Mouse (Mus musculus): ENCODE results near the gene Fcgr4. TPM values are rescaled to one million over a fixed set of nuclear protein-coding genes. Genes with fewer than 3 reads are reported as not detected.
A peak's percentile ranks its signal among the peaks of the same experiment; 100 is the strongest.
"Not testable (repeated sequence)": the region's sequence is repeated elsewhere in the genome, so short reads cannot be mapped to it uniquely, and the experiment has no call there.

The Fcgr4 gene
- polyA plus RNA-seq, 1 experiment from 2014 or later, result 0.56 TPM

DNA sequence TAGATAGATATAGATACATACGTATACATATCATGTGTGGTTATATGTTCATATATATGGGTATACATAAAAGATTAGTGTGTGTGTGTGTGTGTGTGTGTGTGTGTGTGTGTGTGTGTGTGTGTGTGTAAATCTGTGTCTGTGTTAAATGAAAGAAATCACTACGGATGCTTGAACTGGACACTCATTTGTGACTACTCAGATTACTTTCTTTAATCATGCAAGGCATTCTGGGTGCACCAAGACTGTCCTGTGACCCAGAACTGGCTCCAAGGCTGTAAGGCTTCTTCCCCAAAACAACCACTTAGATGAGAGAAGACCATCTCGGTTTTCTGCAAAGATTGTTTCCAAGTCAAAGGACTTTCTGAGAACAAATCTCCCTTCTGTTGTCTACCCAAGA, 50.8 kb downstream of the Fcgr4 start:
- not testable (repeated sequence) for H3K4me2 ChIP-seq (replicated peaks); H3K27ac ChIP-seq; H3K9me3 ChIP-seq (ENCODE audit: control insufficient read depth, low read length); H3K4me1 ChIP-seq (replicated peaks; ENCODE audit: control insufficient read depth, insufficient read depth, low read length); H3K4me3 ChIP-seq (replicated peaks; ENCODE audit: low read length); H3K9ac ChIP-seq; ATAC-seq (ENCODE audit: low FRiP score); DNase-seq (ENCODE audit: low spot score); H3K36me3 ChIP-seq (replicated peaks; ENCODE audit: control insufficient read depth, insufficient read depth)
- peaks cover 38% of the 10 kb centered on the region for H3K27me3 ChIP-seq (ENCODE audit: control insufficient read depth, insufficient read depth, low read length)
- 66% methylated on average over 3 of the region's 3 CpGs for WGBS

DNA sequence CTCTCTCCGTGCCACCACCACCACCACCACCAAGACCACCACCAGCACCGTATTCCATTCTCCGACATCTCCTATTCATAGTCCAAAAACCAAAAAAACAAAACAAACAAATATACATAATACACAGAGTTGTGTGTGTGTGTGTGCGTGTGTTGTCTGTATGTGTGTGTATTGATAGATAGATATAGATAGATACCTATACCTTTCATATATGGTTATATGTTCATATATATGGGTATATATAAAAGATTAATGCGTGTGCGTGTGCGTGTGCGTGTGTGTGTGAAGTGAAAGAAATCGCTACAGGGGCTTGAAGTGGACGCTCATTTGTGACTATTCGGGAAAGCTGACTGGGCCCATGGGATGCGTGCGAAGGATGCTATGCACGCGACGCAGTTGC, 52.2 kb downstream of the Fcgr4 start:
- H3K36me3 ChIP-seq (replicated peaks; ENCODE audit: control insufficient read depth, insufficient read depth); H3K4me1 ChIP-seq (replicated peaks; ENCODE audit: control insufficient read depth, insufficient read depth, low read length); ATAC-seq (ENCODE audit: low FRiP score); H3K27ac ChIP-seq; H3K9me3 ChIP-seq (ENCODE audit: control insufficient read depth, low read length); H3K9ac ChIP-seq; H3K4me3 ChIP-seq (replicated peaks; ENCODE audit: low read length); H3K4me2 ChIP-seq (replicated peaks): not testable (repeated sequence)
- H3K27me3 ChIP-seq (ENCODE audit: control insufficient read depth, insufficient read depth, low read length), result peaks cover 30% of the 10 kb centered on the region
- WGBS, result 21% methylated on average over 11 of the region's 16 CpGs
- peak; percentile 36 for DNase-seq (ENCODE audit: low spot score)

GRCm38 (mm10) chr1:171071726-171072125, 53.0 kb downstream of the Fcgr4 start:
- no CpG with 5 or more reads among the region's 35 CpGs for WGBS
- not testable (repeated sequence) for H3K36me3 ChIP-seq (replicated peaks; ENCODE audit: control insufficient read depth, insufficient read depth); H3K9me3 ChIP-seq (ENCODE audit: control insufficient read depth, low read length); H3K4me3 ChIP-seq (replicated peaks; ENCODE audit: low read length); H3K27ac ChIP-seq; DNase-seq (ENCODE audit: low spot score); H3K4me2 ChIP-seq (replicated peaks); H3K9ac ChIP-seq; H3K4me1 ChIP-seq (replicated peaks; ENCODE audit: control insufficient read depth, insufficient read depth, low read length)
- H3K27me3 ChIP-seq (ENCODE audit: control insufficient read depth, insufficient read depth, low read length), result peaks cover 26% of the 10 kb centered on the region
- ATAC-seq (ENCODE audit: low FRiP score), result peak; percentile 16

DNA sequence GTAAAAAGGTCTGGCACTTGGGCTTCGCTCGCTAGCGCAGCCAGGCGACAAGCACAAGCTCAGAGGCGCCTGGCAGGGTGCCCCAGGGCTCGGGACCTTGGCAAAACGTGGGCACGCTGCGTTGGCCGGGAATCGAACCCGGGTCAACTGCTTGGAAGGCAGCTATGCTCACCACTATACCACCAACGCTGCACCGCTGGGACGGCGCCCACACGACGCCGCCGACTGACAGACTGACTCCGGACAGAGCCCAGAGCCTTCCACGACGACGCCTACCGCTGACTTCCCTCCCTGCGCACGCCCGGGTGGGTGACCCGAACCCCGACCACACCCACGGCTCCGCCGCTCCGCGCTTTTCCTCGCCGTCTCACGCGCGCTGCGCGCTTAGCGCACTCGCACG, 53.5 kb downstream of the Fcgr4 start:
- no CpG with 5 or more reads among the region's 45 CpGs for WGBS
- H3K36me3 ChIP-seq (replicated peaks; ENCODE audit: control insufficient read depth, insufficient read depth); DNase-seq (ENCODE audit: low spot score); H3K9me3 ChIP-seq (ENCODE audit: control insufficient read depth, low read length); H3K9ac ChIP-seq; H3K4me1 ChIP-seq (replicated peaks; ENCODE audit: control insufficient read depth, insufficient read depth, low read length); H3K4me2 ChIP-seq (replicated peaks); H3K27ac ChIP-seq; H3K4me3 ChIP-seq (replicated peaks; ENCODE audit: low read length): not testable (repeated sequence)
- peak; percentile 32 for ATAC-seq (ENCODE audit: low FRiP score)
- peaks cover 28% of the 10 kb centered on the region for H3K27me3 ChIP-seq (ENCODE audit: control insufficient read depth, insufficient read depth, low read length)

- not testable (repeated sequence) for ATAC-seq (ENCODE audit: low FRiP score); H3K4me3 ChIP-seq (replicated peaks; ENCODE audit: low read length); DNase-seq (ENCODE audit: low spot score); H3K9ac ChIP-seq; H3K4me2 ChIP-seq (replicated peaks); H3K27ac ChIP-seq; H3K4me1 ChIP-seq (replicated peaks; ENCODE audit: control insufficient read depth, insufficient read depth, low read length); H3K36me3 ChIP-seq (replicated peaks; ENCODE audit: control insufficient read depth, insufficient read depth); H3K9me3 ChIP-seq (ENCODE audit: control insufficient read depth, low read length)
- 21% methylated on average over 4 of the region's 10 CpGs for WGBS
- H3K27me3 ChIP-seq (ENCODE audit: control insufficient read depth, insufficient read depth, low read length), result peaks cover 30% of the 10 kb centered on the region
These were observed 55.6 kb downstream of the Fcgr4 start for GRCm38 (mm10) chr1:171074283-171074682.

GRCm38 (mm10) chr1:171076176-171076575, 57.5 kb downstream of the Fcgr4 start:
- H3K27ac ChIP-seq; H3K9me3 ChIP-seq (ENCODE audit: control insufficient read depth, low read length); H3K4me3 ChIP-seq (replicated peaks; ENCODE audit: low read length); ATAC-seq (ENCODE audit: low FRiP score); H3K9ac ChIP-seq; H3K36me3 ChIP-seq (replicated peaks; ENCODE audit: control insufficient read depth, insufficient read depth); H3K4me1 ChIP-seq (replicated peaks; ENCODE audit: control insufficient read depth, insufficient read depth, low read length); DNase-seq (ENCODE audit: low spot score); H3K4me2 ChIP-seq (replicated peaks): not testable (repeated sequence)
- WGBS, result 59% methylated on average over 3 of the region's 5 CpGs
- H3K27me3 ChIP-seq (ENCODE audit: control insufficient read depth, insufficient read depth, low read length), result peaks cover 17% of the 10 kb centered on the region

- not testable (repeated sequence) for H3K4me2 ChIP-seq (replicated peaks); H3K27ac ChIP-seq; H3K9ac ChIP-seq; H3K9me3 ChIP-seq (ENCODE audit: control insufficient read depth, low read length); H3K4me3 ChIP-seq (replicated peaks; ENCODE audit: low read length); H3K36me3 ChIP-seq (replicated peaks; ENCODE audit: control insufficient read depth, insufficient read depth); ATAC-seq (ENCODE audit: low FRiP score); H3K4me1 ChIP-seq (replicated peaks; ENCODE audit: control insufficient read depth, insufficient read depth, low read length); DNase-seq (ENCODE audit: low spot score)
- 43% methylated on average over 5 of the region's 5 CpGs for WGBS
- H3K27me3 ChIP-seq (ENCODE audit: control insufficient read depth, insufficient read depth, low read length), result peaks cover 24% of the 10 kb centered on the region
These were observed 58.5 kb downstream of the Fcgr4 start for GRCm38 (mm10) chr1:171077192-171077591.

DNA sequence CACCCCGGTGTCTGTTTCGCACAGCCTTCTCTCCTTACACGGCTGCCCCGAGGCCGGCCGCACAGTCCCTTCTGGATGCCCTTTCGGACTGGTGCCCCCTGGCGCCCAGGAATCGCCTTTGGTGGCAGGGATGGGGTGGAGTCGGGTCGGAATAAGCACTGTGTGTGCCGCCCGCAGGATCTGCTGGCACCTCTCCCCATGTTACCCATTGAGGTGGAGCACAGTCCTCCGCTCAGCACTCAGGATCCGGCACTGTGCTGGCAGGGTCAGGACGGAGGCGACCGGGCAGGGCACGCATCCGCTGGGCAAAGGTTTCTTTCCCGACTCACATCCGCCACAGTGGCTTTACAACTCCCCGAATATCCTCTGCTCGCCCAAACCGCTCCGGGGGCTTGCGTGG, 59.2 kb downstream of the Fcgr4 start:
- not testable (repeated sequence) for H3K4me3 ChIP-seq (replicated peaks; ENCODE audit: low read length); H3K27ac ChIP-seq; DNase-seq (ENCODE audit: low spot score); H3K4me1 ChIP-seq (replicated peaks; ENCODE audit: control insufficient read depth, insufficient read depth, low read length); H3K9ac ChIP-seq; H3K9me3 ChIP-seq (ENCODE audit: control insufficient read depth, low read length); H3K36me3 ChIP-seq (replicated peaks; ENCODE audit: control insufficient read depth, insufficient read depth)
- 3% methylated on average over 17 of the region's 27 CpGs for WGBS
- peaks cover 24% of the 10 kb centered on the region for H3K27me3 ChIP-seq (ENCODE audit: control insufficient read depth, insufficient read depth, low read length)
- peak overlapping the region; percentile 42 for H3K4me2 ChIP-seq (replicated peaks)
- ATAC-seq (ENCODE audit: low FRiP score), result peak; percentile 18; the same call in 1 of the 2 replicates

GRCm38 (mm10) chr1:171078419-171078818, 59.7 kb downstream of the Fcgr4 start:
- H3K4me2 ChIP-seq (replicated peaks), result peak overlapping the region; percentile 42
- H3K9me3 ChIP-seq (ENCODE audit: control insufficient read depth, low read length); H3K4me3 ChIP-seq (replicated peaks; ENCODE audit: low read length); H3K4me1 ChIP-seq (replicated peaks; ENCODE audit: control insufficient read depth, insufficient read depth, low read length); H3K36me3 ChIP-seq (replicated peaks; ENCODE audit: control insufficient read depth, insufficient read depth); H3K9ac ChIP-seq; ATAC-seq (ENCODE audit: low FRiP score); H3K27ac ChIP-seq: not testable (repeated sequence)
- H3K27me3 ChIP-seq (ENCODE audit: control insufficient read depth, insufficient read depth, low read length), result peaks cover 24% of the 10 kb centered on the region
- DNase-seq (ENCODE audit: low spot score), result peak; percentile 28
- WGBS, result 22% methylated on average over 12 of the region's 12 CpGs

GRCm38 (mm10) chr1:171079345-171079744, 60.6 kb downstream of the Fcgr4 start:
- ATAC-seq (ENCODE audit: low FRiP score), result peak; percentile 18; the same call in 1 of the 2 replicates
- H3K36me3 ChIP-seq (replicated peaks; ENCODE audit: control insufficient read depth, insufficient read depth); H3K9ac ChIP-seq; H3K27ac ChIP-seq; DNase-seq (ENCODE audit: low spot score); H3K4me2 ChIP-seq (replicated peaks); H3K4me1 ChIP-seq (replicated peaks; ENCODE audit: control insufficient read depth, insufficient read depth, low read length); H3K4me3 ChIP-seq (replicated peaks; ENCODE audit: low read length); H3K9me3 ChIP-seq (ENCODE audit: control insufficient read depth, low read length): not testable (repeated sequence)
- WGBS, result 0% methylated on average over 1 of the region's 35 CpGs
- H3K27me3 ChIP-seq (ENCODE audit: control insufficient read depth, insufficient read depth, low read length), result peaks cover 17% of the 10 kb centered on the region
